Mouse (Mus musculus): ENCODE measurements at regions not wholly inside any gene's neighbourhood (a gene's known extent, or its start where the extent isn't known, plus 50 kb on each side); places are given as distances from the start of the nearest gene placed in this dataset.

DNA sequence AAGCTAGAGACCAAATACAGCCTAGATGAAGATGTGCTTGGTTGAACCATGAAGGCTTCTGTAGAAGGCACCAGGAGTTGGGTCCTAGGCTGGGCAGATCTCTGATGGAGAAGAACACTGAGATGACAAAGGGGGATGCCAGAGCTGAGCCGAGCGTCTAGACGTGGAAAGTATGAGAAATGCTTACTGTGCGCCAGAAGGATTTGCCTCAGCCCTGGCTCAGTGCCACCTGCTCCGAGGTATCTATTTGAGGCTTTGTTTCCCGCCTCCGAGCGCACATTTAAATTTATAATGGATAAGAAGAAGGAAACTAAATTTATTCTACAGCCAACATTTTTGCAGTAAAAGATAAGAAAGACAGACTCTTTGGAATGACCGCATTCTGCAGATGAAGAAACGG is 317.2 kb upstream of the Runx1 start:
- TF ChIP-seq POLR2A (IDR thresholded peaks at IDR 0.05; ENCODE audit: low read depth, low read length) (no peak), CTCF (IDR thresholded peaks at IDR 0.05; ENCODE audit: borderline replicate concordance, insufficient read depth, low read length) (no peak)

Measured in embryonic fibroblast, embryonic 13.5 days (primary cell).